ENCODE assay signal across 8 mouse cellular contexts in the genomic region with DNA sequence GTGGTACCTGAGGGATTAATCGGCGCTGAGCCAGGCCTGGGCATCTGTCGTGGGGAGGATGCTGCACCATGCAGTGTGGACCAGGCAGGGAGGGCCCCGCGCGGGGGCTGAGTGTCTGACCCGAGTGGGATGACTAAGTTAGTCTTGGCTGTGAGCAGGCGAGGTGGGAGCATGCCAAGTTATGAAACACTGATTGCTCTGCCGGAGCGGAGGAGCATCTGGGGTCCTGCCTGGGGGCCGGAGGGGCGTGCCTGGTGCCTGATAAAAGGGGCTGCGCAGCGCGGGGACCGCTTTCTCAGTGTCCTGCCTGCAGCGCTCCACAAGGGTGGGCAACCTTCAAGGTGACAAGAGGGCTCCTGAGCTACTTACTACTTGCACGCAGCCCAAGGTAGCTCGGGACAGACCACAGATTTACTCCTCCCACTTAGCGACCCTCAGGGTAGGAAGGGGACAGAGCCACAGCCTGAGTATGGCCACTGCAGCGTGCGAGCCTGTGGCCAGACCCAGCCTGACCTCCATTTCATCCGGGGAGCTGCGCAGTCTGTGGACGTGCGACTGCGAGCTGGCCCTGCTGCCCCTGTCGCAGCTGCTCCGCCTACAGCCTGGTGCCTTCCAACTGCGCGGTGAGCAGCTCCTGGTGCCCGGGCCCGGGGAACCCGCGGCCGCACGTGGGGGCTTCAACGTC. TPM values are rescaled to one million over a fixed set of nuclear protein-coding genes. Genes with fewer than 3 reads are reported as not detected.
A peak's percentile ranks its signal among the peaks of the same experiment; 100 is the strongest.
DNase-seq lines count a peak whose midpoint lies in the region; ATAC-seq lines count a peak whose summit lies in the region.

A gene (plus strand): TSS at position 241 of the 685 bp plus-strand sequence.

- H3K9ac ChIP-seq in intestine, embryonic 15.5 days: peak within 1 kb of the TSS; percentile 52
- H3K9ac ChIP-seq in limb, embryonic 11.5 days (ENCODE audit: low read length): peak within 1 kb of the TSS; percentile 56
- H3K9ac ChIP-seq in midbrain, embryonic 13.5 days (replicated peaks): peak within 1 kb of the TSS; percentile 36
- peak within 1 kb of the TSS; percentile 37; the same call in 1 of the 2 replicates for H3K9ac ChIP-seq in stomach, embryonic 15.5 days

- no peak within 1 kb of the TSS for H3K27ac ChIP-seq in intestine, embryonic 15.5 days
- H3K27ac ChIP-seq in limb, embryonic 11.5 days (replicated peaks; ENCODE audit: low read depth, low read length): no peak within 1 kb of the TSS
- H3K27ac ChIP-seq in midbrain, embryonic 13.5 days: peak within 1 kb of the TSS; percentile 73
- no peak within 1 kb of the TSS for H3K27ac ChIP-seq in stomach, embryonic 15.5 days

- H3K9me3 ChIP-seq in intestine, embryonic 15.5 days: no peaks in the 10 kb centered on the region
- H3K9me3 ChIP-seq in limb, embryonic 11.5 days (ENCODE audit: control insufficient read depth, low read length): peaks cover 3% of the 10 kb centered on the region; the same call in 1 of the 2 replicates
- no peaks in the 10 kb centered on the region for H3K9me3 ChIP-seq in midbrain, embryonic 13.5 days
- H3K9me3 ChIP-seq in stomach, embryonic 15.5 days: no peaks in the 10 kb centered on the region

- peak within 1 kb of the TSS; percentile 39 for H3K4me3 ChIP-seq in intestine, embryonic 15.5 days (replicated peaks)
- H3K4me3 ChIP-seq in limb, embryonic 11.5 days (ENCODE audit: low read depth, low read length): peak within 1 kb of the TSS; percentile 28
- peak within 1 kb of the TSS; percentile 27 for H3K4me3 ChIP-seq in midbrain, embryonic 13.5 days (replicated peaks)
- peak within 1 kb of the TSS; percentile 39 for H3K4me3 ChIP-seq in stomach, embryonic 15.5 days (replicated peaks)

- H3K4me1 ChIP-seq in intestine, embryonic 15.5 days (replicated peaks): peaks cover 15% of the 10 kb centered on the region
- H3K4me1 ChIP-seq in limb, embryonic 11.5 days (ENCODE audit: control insufficient read depth, insufficient read depth, low read length): peaks cover 11% of the 10 kb centered on the region
- H3K4me1 ChIP-seq in midbrain, embryonic 13.5 days (replicated peaks): peaks cover 27% of the 10 kb centered on the region
- H3K4me1 ChIP-seq in stomach, embryonic 15.5 days: peaks cover 13% of the 10 kb centered on the region

- H3K27me3 ChIP-seq in intestine, embryonic 15.5 days (replicated peaks): peaks cover 16% of the 10 kb centered on the region
- peaks cover 11% of the 10 kb centered on the region for H3K27me3 ChIP-seq in limb, embryonic 11.5 days (ENCODE audit: control insufficient read depth, insufficient read depth, low read length)
- H3K27me3 ChIP-seq in midbrain, embryonic 13.5 days: peaks cover 8% of the 10 kb centered on the region
- 0 out of 2 replicates have a peak, but pooled peaks cover 8% of the 10 kb centered on the region for H3K27me3 ChIP-seq in stomach, embryonic 15.5 days (replicated peaks)

- DNase-seq in adrenal gland, postnatal 10 days: peak; percentile 77
- DNase-seq in embryo, embryonic 11 days: peak; percentile 63
- DNase-seq in gonadal fat pad, adult 2 months (ENCODE audit: low read depth): no peak
- DNase-seq in limb, embryonic 11.5 days (ENCODE audit: low spot score): peak; percentile 60
- DNase-seq in spleen, adult 12 weeks (ENCODE audit: low spot score): no peak

- H3K36me3 ChIP-seq in intestine, embryonic 15.5 days: no peaks in the 10 kb centered on the region
- H3K36me3 ChIP-seq in limb, embryonic 11.5 days (ENCODE audit: control insufficient read depth, insufficient read depth, low read length): no peaks in the 10 kb centered on the region
- H3K36me3 ChIP-seq in midbrain, embryonic 13.5 days: no peaks in the 10 kb centered on the region
- no peaks in the 10 kb centered on the region for H3K36me3 ChIP-seq in stomach, embryonic 15.5 days

- ATAC-seq in intestine, embryonic 15.5 days: peak; percentile 76
- ATAC-seq in limb, embryonic 11.5 days (ENCODE audit: insufficient number of reproducible peaks, low FRiP score, low TSS enrichment, low read depth): 0 out of 2 replicates have a peak, but pooled peaks have one; percentile 51
- peak; percentile 81 for ATAC-seq in midbrain, embryonic 13.5 days
- ATAC-seq in stomach, embryonic 15.5 days (ENCODE audit: insufficient read depth, low FRiP score, low read depth): peak; percentile 69

- peak within 1 kb of the TSS; percentile 79 for H3K4me2 ChIP-seq in intestine, embryonic 15.5 days (replicated peaks)
- peak within 1 kb of the TSS; percentile 80 for H3K4me2 ChIP-seq in limb, embryonic 11.5 days (ENCODE audit: low read depth, severe bottlenecking)
- peak within 1 kb of the TSS; percentile 52 for H3K4me2 ChIP-seq in midbrain, embryonic 13.5 days (replicated peaks)
- peak within 1 kb of the TSS; percentile 74 for H3K4me2 ChIP-seq in stomach, embryonic 15.5 days

- 6% methylated on average over 38 of the region's 38 CpGs for WGBS in intestine, embryonic 15.5 days
- 6% methylated on average over 38 of the region's 38 CpGs for WGBS in limb, embryonic 11.5 days
- WGBS in midbrain, embryonic 13.5 days: 3% methylated on average over 38 of the region's 38 CpGs
- 6% methylated on average over 38 of the region's 38 CpGs for WGBS in stomach, embryonic 15.5 days

RNA-seq across cellular contexts. Expression of the gene that starts here (rescaled TPM):
- 1 to 10 TPM; 7.0 to 7.2 TPM for total RNA-seq in adrenal gland, postnatal 10 days (2021)
- 9.5 and 13.6 TPM in 2 replicates for polyA plus RNA-seq in gonadal fat pad, adult 2 months (2012; rRNA removed)
- 2.2 and 2.4 TPM in 2 replicates for polyA plus RNA-seq in intestine, embryonic 15.5 days (2015; fragmentation: Nextera tagmentation; extraction: Ambion mirVana)
- polyA plus RNA-seq in limb, embryonic 11.5 days (2014; fragmentation: Nextera tagmentation; extraction: Ambion mirVana): 0.32 and 0.50 TPM in 2 replicates
- polyA plus RNA-seq in midbrain, embryonic 13.5 days (2015; fragmentation: Nextera tagmentation; extraction: Ambion mirVana): 1.9 and 2.3 TPM in 2 replicates
- polyA plus RNA-seq in stomach, embryonic 15.5 days (2015; fragmentation: Nextera tagmentation; extraction: Ambion mirVana): 2.8 TPM in 2 replicates

Comparison
In these comparisons a context has a peak if more than half of its experiments do, and no peak if none do; other contexts are left out.
1. Peak in DNase-seq, ATAC-seq, H3K4me3 ChIP-seq, H3K9ac ChIP-seq and H3K4me2 ChIP-seq in limb, embryonic 11.5 days; RNA of the gene not detected or under 1 TPM.
2. DNase-seq: peak in adrenal gland, postnatal 10 days (single experiment) and embryo, embryonic 11 days (single experiment); none in gonadal fat pad, adult 2 months (single experiment) and spleen, adult 12 weeks (single experiment).
3. Peak in every context shown above with its lines, with median percentiles within 50 percentile points of each other: ATAC-seq, H3K4me2 ChIP-seq, H3K4me3 ChIP-seq and H3K9ac ChIP-seq.